Mouse (Mus musculus) frontal cortex, postnatal 36 days (tissue): ENCODE results near the gene Zbed3.

Experiments
- DNase-seq, 2 experiments: peaks; one replicate each; pipeline ENCODE4 v3.0.0; 2022; ENCODE audit warnings: low spot score in 2 of 2

Gene Zbed3

DNA sequence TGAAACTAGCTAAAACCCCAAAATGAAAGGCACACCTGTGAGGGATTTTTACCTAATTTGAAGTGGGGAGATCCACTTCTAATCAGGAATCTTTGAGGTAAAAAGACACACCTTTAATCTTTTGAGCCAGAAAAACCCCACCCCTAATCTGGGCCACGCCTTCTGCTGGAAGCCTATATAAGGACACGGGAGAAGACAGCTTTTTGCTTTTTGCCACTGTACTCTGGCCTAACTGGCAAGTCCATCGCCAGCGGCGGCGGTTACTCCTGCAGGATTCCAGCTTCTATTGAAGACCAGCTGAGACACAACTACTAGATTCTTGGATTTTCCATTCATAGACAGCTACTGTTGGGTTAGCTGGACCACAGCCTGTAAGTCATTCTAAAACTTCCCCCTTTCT lies at the start of gene Zbed3:
Gene Zbed3, plus strand, starts transcription at position 213 of the 400 bp plus-strand sequence.
- no peak for DNase-seq

- no peak for DNase-seq
Observed at GRCm38 (mm10) chr13:95278426-95279025, 44.9 kb upstream of the Zbed3 start.

- DNase-seq: no peak
Observed at GRCm38 (mm10) chr13:95281740-95282673, 41.4 kb upstream of the Zbed3 start.

- DNase-seq: peak; percentile 66 to 87
Observed at GRCm38 (mm10) chr13:95286989-95287388, 36.4 kb upstream of the Zbed3 start.

GRCm38 (mm10) chr13:95288027-95288426 lies 35.4 kb upstream of the Zbed3 start:
- no peak for DNase-seq

DNA sequence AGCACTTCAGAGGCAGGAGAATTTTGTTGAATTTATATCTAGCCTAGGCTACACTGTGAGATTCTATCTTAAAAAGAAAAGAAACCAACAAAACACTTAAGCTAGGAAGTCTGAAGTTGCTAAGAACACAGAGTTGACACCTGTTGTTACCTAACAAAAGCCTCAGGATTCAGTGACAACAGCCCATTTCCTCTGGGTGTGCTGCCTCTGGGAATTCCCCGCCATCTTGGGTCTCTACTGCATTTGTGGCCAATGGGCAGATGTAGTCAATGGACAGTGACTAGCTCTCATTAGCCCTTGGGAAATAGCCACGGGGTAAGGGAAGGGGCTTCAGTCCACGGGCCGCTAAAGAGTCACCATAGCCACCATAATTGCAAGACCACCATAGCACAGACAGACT lies 31.4 kb upstream of the Zbed3 start:
- DNase-seq: no peak

- no peak for DNase-seq
Observed at GRCm38 (mm10) chr13:95299956-95300355, 23.5 kb upstream of the Zbed3 start.

DNA sequence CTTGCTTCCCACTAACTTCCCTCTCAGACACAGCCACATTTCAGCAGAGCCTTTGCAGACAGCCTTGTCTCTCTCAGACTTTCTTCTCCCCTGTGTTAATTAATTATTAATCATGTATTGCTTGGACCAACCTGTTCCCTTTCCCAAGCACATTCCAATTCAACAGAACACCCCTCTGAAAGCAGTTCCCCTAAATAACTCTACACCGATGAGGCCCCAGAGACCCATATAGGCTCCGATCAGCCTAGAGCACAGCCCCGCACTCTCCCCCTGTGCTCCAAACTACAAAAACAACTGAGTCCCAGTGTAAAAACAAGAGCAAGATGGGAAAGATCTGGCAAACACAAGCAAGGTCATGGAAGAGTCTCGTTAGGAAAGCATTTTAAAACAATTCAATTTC lies 16.8 kb upstream of the Zbed3 start:
- no peak for DNase-seq

GRCm38 (mm10) chr13:95307100-95307655 lies 16.2 kb upstream of the Zbed3 start:
- no peak for DNase-seq

GRCm38 (mm10) chr13:95312016-95312415 lies 11.4 kb upstream of the Zbed3 start:
- no peak for DNase-seq

GRCm38 (mm10) chr13:95319153-95319552 lies 4.3 kb upstream of the Zbed3 start:
- DNase-seq: no peak

DNA sequence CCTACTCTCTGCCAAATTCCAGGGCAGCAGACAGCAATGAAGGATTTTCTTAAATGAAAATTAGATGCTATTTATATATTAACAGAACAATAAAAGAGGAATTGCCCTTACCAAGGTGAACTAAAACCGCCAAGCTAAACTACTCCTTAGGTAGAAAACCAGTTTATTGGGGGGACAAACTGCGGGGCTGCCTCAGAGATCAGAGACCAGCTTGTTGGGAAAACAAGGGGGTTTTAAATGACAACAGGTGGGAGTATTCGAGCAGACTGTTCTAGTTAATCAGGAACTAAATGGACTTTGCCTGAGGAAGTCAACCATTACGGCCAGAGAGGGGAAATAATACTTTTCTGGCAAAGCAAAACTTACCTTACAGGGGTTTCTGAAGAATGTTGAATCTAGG lies 3.0 kb upstream of the Zbed3 start:
- DNase-seq: no peak

DNA sequence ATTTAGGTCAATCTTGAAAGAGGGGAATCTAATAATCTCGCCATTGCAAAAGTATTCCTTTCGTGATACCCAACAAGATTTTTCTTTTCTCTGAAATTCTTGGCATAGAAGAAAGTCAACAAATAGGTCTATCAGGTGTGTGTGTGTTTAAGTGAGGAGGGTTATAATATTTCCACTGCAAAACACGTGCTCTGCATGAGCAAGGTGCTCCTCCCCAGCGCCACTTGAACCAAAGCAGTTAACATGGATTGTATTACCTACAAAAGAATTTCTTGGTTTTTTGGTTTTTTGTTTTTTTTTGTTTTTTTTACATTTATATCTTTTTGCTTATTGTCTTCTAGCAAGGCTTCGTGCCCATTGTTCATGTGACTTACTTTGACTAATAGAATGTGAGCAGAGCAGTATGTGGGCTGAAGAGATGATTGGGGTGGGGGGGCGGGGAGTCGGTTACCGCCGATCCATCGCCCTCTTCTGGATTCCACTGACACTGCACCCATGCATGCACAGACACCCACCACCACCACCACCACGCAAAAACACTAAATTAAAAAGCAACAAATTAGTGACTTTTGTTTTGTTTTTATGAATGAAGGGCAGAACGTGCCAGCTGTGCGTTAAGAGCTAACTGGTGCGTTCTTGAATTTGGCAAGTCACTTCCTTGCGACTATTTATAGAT lies 676 bp downstream of the Zbed3 start:
- peak; percentile 43 to 51 for DNase-seq

GRCm38 (mm10) chr13:95324626-95325079 lies 1.2 kb downstream of the Zbed3 start:
- DNase-seq: peak in 1 of 2 experiments; percentile 78

- peak in 1 of 2 experiments; percentile 69 for DNase-seq
Observed at GRCm38 (mm10) chr13:95325080-95325906, 1.9 kb downstream of the Zbed3 start.

GRCm38 (mm10) chr13:95325907-95326550 lies 2.6 kb downstream of the Zbed3 start:
- no peak for DNase-seq

DNA sequence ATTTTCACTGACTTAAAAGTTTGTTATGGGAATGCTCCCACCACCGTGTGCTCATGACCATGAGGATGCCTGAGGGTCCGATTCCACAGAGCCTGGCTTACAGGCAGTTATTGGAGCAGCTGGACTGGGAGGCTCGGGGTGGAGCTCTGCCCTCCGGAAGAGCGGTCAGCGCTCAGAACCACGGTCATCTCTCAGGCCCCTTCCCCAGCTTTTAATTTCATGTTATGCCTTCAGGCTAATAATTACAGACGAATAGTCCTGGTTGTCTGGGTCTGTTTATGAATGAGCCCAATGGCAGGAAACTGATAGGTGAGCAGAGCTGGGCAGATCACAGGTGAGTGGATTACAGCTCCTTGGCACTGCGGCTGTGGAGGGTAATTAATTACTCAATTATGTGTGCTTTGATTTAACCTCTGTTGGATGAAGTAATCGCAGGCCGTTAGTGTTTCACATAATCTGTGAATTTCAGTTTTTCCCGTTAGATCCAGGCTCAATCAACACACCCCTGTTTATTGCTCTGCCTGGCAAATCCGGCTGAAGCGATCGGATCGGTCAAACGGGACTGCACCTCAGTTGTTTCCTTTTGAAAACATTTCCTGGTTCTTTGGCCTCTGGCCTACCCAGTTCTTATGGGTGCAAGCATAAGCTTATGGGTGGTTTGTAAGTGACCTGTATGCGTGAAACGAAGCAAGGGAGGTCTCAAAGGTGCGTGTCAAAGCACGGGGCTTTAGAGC lies 3.4 kb downstream of the Zbed3 start:
- no peak for DNase-seq

- peak; percentile 25 to 40 for DNase-seq
Observed at GRCm38 (mm10) chr13:95327345-95327741, 3.9 kb downstream of the Zbed3 start.

DNA sequence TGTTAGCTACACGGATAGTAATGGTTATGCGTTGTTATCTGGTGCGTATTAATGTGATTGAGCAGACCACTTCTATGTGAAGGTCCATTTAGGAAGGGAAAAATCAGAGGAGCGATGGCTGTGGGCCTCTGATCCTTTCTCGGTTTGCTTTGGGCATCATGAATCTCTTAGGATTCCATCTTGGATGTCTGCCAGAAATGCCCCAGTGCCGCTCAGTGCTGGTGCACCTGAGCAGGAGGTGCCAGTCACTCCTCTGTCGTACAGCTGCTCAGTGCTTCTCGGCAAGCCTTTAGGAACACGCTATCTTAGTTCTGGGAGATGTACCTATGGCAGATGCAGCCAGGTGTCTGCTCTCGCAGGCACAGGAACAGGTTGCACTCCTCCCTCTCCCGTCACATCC lies 5.4 kb downstream of the Zbed3 start:
- DNase-seq: no peak

DNA sequence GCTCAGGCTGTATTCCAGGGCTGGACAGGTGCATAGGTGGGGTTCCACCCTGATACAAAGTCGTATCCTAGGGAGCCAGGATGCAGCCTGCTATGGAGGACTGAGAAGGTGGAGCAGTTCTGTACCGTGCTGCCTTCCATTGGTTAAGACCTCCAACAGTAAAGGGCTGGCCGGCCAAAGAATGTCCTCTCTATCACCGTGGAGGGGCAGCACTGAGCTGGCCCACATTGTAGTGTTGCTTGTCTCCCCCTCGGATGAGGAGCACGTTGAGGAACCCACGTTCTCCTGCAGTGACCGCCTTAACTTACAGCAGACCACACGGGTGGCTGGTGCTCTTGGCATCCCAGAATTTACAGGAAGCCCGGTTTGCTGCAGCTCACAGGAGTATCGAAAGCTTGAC lies 7.1 kb downstream of the Zbed3 start:
- no peak for DNase-seq
